Mouse (Mus musculus): ENCODE data around the gene Vmn2r107. TPM values are rescaled to one million over a fixed set of nuclear protein-coding genes. Genes with fewer than 3 reads are reported as not detected.

The Vmn2r107 gene
- polyA plus RNA-seq (2017; shearing (Covaris generic)), result not detected

- ATAC-seq, result no peak
Observed at GRCm38 (mm10) chr17:20344942-20345341, at the start of gene Vmn2r107. Gene Vmn2r107 (plus strand): TSS chr17:20345242.

GRCm38 (mm10) chr17:20305790-20306189, 39.3 kb upstream of the Vmn2r107 start:
- no peak for ATAC-seq

- no peak for ATAC-seq
Observed at GRCm38 (mm10) chr17:20399105-20399504, 54.1 kb downstream of the Vmn2r107 start.

GRCm38 (mm10) chr17:20413846-20414245, 68.8 kb downstream of the Vmn2r107 start, which contains the start of gene Vmn1r224:
Gene Vmn1r224 (plus strand): TSS chr17:20414146.
- ATAC-seq, result no peak

Other genes starting within 250 kb of the Vmn2r107 start
- gene Fpr-rs7, start 231.0 kb upstream of the Vmn2r107 start, polyA plus RNA-seq (2017; shearing (Covaris generic)), result not detected
- not detected for gene Fpr-rs6, start 162.1 kb upstream of the Vmn2r107 start, polyA plus RNA-seq (2017; shearing (Covaris generic))
- gene Vmn2r105, start 110.2 kb upstream of the Vmn2r107 start, polyA plus RNA-seq (2017; shearing (Covaris generic)), result under 1 TPM; 0.04 to 0.05 TPM
- gene Vmn2r106, start 59.7 kb upstream of the Vmn2r107 start, polyA plus RNA-seq (2017; shearing (Covaris generic)), result not detected
- not detected for gene Vmn1r224, start 68.9 kb downstream of the Vmn2r107 start, polyA plus RNA-seq (2017; shearing (Covaris generic))
- not detected for gene Vmn2r108, start 136.1 kb downstream of the Vmn2r107 start, polyA plus RNA-seq (2017; shearing (Covaris generic))
- gene Vmn1r225, start 152.9 kb downstream of the Vmn2r107 start, polyA plus RNA-seq (2017; shearing (Covaris generic)), result not detected
- gene Vmn2r109, start 219.5 kb downstream of the Vmn2r107 start, polyA plus RNA-seq (2017; shearing (Covaris generic)), result not detected

Data from activated CD4-positive, CD25-positive, alpha-beta regulatory T cell, adult 4 months (primary cell).